Mouse (Mus musculus) spleen, postnatal 10 days (tissue): ENCODE measurements at regions not wholly inside any gene's neighbourhood (a gene's known extent, or its start where the extent isn't known, plus 50 kb on each side); places are given as distances from the start of the nearest gene placed in this dataset.
A peak's percentile ranks its signal among the peaks of the same experiment; 100 is the strongest.
"Not testable (repeated sequence)": the region's sequence is repeated elsewhere in the genome, so short reads cannot be mapped to it uniquely, and the experiment has no call there.

ENCODE experiments used
- DNase-seq, 2 experiments: peaks; one replicate each; pipeline ENCODE4 v3.0.0; 2021 to 2022; ENCODE audit warnings: low spot score in 2 of 2

GRCm38 (mm10) chr7:73688451-73688850 lies 51.7 kb upstream of the Fam174b start:
- no peak for DNase-seq

DNA sequence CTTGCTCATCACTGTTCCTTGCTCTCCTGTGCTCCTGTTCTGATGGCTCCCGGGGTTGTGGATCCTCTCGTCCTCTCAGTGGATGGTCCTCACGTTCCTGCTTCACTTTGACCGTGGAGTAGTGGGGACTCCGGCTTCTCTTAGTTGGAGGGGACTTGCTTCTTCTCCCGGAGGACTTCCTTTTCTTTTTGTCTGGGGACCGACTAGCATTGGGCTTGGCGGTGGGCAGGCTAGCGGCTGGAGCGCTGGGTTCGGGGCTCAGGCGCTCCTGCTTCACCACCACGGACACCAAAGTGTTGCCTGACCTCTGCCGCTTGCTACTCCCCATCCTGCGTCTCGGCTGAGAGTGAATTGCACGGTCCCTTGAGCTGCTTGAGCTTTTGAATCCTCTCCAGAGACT lies 53.9 kb upstream of the Fam174b start:
- not testable (repeated sequence) for DNase-seq

DNA sequence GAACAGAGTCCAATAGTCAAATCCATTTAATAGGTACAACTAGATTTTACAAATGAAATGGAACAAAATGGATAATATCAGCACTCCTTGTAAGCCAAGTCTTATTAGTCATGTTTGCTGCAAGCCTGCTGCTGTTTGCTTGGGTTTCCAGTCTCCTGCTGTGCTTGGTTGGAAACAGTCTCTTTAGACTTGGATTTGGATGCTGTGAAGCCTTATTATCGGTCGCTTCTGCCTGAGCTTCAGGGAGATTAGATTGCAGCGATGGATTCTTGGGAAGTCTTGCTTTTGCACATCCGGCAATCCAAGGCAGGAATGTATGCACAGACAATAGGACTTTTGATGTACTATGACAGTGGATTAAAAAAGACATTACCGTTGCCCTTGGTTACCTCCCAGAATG lies 57.3 kb upstream of the Fam174b start:
- DNase-seq = no peak

DNA sequence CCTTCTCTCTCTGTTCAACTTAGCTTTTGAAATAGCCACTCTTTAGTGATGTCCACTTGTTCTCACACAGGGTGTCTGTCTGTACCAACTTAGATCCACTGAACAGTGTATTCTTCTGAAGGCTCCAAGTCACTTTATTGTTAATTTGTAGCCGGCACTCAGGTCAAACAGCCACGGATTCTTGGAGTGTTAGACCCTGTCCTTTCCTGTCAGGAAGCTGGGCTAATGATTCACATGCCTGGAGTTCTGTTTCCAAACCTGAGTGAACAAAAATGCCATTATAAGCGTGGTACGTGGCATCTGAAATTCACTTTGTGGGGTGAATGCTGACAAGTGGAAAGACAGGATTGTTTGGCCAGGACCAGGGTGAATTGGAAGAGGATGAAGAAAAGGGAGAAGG lies 69.5 kb upstream of the Fam174b start:
- no peak for DNase-seq

DNA sequence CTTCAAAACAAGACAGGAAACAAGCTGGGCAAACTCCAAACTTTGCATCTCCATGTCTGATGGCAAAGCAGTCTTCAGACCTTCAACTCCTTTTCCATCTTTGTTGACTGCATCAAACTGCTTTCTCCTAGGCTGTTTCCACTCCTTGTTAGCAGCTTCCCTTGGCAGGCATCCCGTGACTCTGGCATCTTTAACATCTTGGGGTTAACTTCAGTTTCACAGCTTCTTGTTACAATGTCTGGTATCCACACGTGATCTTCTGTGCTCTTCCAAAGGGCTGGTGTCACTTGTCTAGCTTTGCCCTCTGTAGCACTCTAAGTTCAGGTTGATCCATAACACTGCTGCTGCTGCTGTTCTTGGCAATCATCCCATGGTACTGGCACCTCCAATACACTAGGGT lies 71.3 kb upstream of the Fam174b start:
- no peak for DNase-seq

DNA sequence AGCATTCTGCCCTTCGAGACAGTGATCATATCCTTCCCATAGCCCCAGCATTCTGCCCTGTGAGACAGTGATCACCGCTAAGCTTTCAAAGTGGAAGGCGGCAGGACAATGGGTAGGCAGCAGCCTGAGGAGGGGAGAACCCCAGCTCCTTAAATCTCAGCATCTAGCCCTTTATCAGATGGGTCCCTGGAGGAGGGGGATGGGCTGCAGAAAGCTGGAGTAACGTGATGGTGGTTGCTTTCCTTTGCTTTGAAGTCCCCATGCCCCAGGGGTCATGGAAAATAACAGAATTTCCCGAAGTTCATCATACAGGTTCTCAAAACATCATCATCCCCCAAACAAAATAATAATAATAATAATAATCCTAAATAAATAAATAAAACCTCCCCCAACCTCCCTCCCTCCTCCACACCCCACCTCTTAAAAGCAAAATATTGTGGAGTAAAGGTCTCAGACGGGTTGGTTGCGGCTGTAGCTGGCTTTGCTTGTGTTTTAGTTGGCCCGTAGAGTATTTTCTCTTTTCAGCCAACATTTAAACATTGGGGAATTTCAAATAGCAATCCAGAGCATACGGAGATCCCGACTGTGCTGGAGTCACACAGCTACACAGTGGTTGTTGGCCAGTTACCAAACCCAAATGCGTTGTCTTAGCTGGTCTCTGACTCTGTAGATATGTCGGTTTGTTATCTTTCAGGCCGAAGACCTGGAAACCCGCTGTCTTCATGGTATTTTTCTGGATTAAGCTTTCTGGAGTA lies 73.0 kb upstream of the Fam174b start:
- no peak for DNase-seq

DNA sequence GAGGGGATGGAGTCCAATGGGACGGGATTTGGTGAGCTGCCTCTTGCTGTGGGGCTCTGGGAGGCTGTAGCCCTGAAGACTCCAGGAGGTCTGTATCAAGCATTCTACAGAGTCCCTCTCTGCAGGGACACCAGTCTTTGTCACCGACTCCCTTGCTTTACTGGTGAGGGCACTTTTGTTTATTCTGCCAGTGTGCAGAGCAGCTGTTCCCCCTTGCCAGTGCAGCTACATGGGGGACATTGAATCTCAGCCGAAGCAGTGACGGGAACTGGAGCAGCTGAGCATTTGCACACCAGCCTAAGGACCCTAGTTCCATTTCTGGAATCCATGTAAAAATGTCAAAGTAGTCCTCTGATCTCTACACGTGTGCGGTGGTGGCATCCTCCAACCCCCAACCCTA lies 75.1 kb upstream of the Fam174b start:
- no peak for DNase-seq

- no peak for DNase-seq
Measured at GRCm38 (mm10) chr7:73662536-73662935, 77.6 kb upstream of the Fam174b start.

DNA sequence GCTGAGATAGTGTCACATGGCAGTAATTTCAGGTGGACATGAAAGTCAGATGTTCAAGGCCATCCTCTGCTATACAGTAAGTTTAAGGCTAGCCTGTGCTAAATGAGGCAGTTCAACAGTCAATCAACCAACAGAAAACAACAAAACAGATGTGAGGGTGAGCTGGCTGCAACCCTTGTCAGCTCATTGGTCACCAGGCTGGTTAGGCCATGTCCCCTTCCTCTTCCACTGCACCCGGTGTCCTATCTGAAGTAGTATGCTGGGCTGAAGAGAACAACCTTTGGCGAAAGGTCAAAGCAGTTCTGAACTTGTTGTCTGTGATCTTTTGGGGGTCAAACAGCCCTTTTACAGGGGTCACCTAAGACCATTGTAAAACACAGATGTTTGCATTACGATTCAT lies 78.2 kb upstream of the Fam174b start:
- no peak for DNase-seq

DNA sequence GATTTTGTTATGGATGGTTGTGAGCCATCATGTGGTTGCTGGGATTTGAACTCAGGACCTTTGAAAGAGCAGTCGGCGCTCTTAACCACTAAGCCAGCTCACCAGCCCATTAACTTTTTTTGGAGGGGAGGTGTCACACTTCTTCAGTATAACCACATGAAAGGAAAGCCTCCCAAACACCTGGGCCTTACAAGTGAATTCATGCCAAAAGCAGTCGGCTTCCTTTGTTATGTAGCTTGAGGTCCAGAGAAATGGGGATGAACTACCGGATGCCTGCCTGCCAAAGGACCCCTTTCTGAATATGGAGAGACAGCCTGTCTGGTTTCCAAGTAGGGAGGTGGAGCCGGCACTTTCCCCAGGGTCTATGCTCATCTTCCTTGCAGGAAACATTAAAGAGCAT lies 80.6 kb upstream of the Fam174b start:
- DNase-seq = no peak

DNA sequence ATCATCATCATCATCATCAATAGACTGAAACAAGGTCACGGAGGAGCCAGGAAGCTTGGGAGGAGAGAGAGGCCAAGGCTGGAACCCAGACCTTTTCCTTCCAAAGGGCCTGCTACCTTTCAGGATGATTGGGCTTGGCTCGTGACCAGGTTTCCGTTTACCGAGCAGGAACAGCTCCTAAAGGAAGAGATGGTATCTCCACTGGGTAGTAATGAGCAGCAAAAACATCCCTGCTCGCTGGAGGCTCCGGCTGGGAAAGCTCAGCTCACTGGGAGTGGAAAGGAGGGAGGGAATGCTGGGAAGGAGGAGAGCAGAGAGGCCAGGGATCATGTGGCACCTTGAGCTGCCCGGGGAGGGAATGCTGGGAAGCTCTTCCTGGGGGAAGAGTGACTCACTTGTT lies 82.8 kb upstream of the Fam174b start:
- DNase-seq = no peak

DNA sequence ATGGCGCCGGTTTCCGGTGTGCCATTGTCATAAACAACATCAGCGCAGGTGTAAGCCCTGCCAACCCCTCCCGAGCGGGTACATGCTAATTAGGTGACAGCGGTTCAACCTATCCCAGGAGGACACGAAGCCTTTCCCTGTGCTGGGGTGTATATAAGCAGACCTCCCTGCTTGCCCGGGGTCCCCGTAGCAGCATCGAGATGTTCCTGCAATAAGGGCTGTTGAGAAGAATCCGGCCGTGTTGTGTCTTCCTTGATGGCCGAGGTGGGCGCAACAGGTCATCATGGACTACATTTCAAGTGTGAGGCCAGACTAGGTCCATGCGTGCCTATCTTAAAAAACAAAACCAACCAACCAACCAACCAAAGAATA lies 83.7 kb upstream of the Fam174b start:
- DNase-seq = not testable (repeated sequence)

GRCm38 (mm10) chr7:73655787-73656423 lies 84.2 kb upstream of the Fam174b start:
- peak; percentile 21 to 71 for DNase-seq

DNA sequence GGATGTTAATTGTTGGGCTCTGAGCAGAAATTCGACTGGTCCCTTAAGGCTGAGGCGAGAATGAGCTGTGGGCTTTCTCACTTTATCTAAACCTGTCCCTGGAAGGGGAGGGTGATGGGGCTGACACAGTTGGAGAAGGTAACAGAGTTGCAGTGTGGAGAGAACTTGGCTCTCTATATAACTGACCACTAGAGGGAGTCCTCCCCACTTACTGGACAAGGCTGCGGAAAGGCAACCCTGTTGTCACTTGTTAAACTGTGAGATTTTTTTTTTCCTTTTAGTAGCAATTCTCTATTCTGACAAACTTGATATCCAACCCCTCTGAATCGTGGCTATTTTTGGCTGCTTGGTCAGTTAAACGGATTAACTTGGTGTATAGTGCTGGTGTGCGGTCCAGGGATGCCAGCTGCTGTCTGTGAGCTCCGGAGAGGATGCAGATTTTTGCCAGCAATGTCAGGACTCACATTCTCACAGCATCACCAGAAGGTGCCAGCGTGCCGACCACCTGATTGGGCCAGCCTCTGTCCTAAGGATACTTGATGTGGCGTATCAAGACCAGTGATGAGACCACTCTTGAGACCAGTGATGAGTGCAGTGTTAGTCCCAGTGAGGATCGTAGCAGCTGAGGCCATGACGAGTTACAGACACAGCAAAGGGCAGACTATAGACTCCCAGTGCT lies 85.8 kb upstream of the Fam174b start:
- peak in 1 of 2 experiments; percentile 18 for DNase-seq

GRCm38 (mm10) chr7:73650909-73651308 lies 89.2 kb upstream of the Fam174b start:
- no peak for DNase-seq

DNA sequence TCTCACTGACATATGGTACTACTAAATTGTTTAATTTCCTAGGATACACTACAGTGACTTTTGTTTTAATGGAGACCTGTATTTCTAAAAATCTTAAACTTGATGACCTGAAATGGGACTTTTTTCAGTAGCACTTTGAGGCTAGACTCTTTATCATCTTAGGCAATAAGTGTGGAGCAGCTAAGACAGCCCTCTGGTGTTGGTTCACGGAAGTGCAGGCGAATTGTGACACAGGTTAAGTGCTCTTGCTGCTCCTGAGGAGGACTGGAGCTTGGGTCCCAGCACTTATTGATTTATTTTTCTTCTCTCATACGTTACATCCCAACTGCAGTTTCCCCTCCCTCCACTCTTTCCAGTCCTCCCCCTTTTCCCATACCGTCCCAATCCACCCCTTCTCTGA lies 92.1 kb upstream of the Fam174b start:
- peak; percentile 81 to 90 for DNase-seq

GRCm38 (mm10) chr7:73647140-73647539 lies 93.0 kb upstream of the Fam174b start:
- DNase-seq = no peak

DNA sequence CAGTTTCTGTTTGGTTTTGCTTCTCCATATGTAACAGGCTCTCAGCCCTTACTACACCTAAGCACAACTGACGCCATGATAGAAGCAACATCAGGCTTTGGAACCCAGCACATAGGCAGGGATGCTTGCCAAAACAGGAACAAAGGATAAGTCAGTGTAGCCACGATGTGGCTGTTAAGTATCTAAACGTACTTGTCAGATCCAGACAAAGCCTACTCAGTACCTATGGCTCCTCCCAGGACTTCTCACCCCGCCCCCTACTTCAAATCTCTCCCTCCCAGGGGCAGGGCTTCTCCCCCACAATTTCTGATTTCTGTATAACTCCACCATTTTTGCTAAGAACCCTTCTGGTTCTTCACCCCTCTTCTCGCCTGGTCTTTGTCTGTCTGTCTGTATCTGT lies 93.4 kb upstream of the Fam174b start:
- no peak for DNase-seq

DNA sequence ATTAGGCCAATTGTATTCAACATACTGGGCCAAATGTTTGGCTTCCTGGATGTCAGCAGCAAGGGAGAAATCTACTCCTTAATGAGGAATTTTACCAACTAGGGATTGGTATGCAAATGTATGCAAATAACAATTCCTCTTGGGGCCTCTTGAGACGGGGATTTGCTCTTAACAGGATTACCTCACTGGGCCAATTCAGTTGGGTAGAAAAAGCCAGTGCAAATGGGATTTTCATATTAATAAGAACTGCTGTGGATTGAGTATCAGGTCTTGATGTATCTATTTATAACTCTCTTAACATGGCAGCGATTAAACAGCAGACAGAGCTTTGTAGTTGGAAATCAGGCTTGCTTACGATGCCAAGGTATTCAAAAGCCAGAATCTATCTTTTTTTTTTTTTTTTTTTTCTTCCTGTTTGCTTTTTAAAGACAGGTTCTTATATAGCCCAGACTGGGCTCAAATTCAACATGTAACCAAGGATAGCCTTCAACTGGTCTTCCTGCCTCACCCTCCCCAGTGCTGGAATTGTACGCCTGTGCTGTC lies 95.7 kb upstream of the Fam174b start:
- no peak for DNase-seq

DNA sequence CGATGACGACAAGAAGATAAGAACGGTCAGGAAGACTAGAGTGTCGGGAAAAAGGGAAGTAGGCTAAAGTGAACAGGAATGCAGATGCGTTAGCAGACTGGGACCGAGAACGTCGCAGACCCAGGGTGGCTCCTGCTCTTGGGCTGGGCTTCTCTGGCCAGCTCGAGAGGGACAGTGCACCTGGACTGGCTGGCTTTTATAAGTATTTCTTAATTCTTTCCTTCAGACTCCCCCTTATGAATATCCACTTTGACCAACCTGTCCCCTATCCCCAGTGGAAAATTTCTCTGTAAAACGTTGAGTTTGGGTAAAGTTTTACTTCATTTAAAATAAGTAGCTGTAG lies 96.1 kb upstream of the Fam174b start:
- no peak for DNase-seq

GRCm38 (mm10) chr7:73643306-73643992 lies 96.7 kb upstream of the Fam174b start:
- peak in 1 of 2 experiments; percentile 40 for DNase-seq

- DNase-seq = no peak
Measured at GRCm38 (mm10) chr7:73640194-73640593, 98.6 kb upstream of the Chd2 start.

- DNase-seq = no peak
Measured at GRCm38 (mm10) chr7:73637810-73638125, 96.1 kb upstream of the Chd2 start.
